Mouse (Mus musculus): ENCODE data around the gene Mgat4a.

DNA sequence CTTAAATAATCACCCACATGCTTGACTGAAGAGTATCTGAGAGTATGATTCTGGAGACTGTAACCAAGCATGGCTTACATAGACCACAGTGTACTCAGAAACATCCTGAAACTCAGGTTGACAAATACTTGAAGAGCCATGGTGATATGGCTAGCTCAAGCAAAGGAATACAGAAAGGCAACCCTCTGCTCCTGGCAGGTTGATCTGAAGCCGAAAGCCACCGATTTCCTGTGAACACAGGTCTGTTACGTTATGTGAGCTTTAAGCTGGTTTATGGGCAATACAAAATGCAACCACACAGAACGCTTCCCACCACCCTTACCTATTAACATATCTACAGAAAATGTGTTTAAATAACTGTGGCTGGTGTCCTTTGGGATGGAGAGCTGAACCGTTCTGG lies 71.8 kb downstream of the Mgat4a start:
- no peak for TF ChIP-seq CTCF (IDR thresholded peaks at IDR 0.05; ENCODE audit: borderline replicate concordance, insufficient read depth, low read depth, low read length)
- TF ChIP-seq POLR2A (IDR thresholded peaks at IDR 0.05; ENCODE audit: borderline replicate concordance, insufficient read depth, low read length): no peak

All from cerebellum, adult 2 months (tissue).